Mouse (Mus musculus) regulatory T cell (primary cell): ENCODE results near the gene Enpp4.

Experiments
- in situ Hi-C: fragments of 300-600 bp; cut with MboI, MseI; formaldehyde crosslinking; loops from one replicate; pipeline ENCODE4 v1.15.1; 2025; ENCODE audit warnings: high pct_unique_total_duplicates

The Enpp4 gene

DNA sequence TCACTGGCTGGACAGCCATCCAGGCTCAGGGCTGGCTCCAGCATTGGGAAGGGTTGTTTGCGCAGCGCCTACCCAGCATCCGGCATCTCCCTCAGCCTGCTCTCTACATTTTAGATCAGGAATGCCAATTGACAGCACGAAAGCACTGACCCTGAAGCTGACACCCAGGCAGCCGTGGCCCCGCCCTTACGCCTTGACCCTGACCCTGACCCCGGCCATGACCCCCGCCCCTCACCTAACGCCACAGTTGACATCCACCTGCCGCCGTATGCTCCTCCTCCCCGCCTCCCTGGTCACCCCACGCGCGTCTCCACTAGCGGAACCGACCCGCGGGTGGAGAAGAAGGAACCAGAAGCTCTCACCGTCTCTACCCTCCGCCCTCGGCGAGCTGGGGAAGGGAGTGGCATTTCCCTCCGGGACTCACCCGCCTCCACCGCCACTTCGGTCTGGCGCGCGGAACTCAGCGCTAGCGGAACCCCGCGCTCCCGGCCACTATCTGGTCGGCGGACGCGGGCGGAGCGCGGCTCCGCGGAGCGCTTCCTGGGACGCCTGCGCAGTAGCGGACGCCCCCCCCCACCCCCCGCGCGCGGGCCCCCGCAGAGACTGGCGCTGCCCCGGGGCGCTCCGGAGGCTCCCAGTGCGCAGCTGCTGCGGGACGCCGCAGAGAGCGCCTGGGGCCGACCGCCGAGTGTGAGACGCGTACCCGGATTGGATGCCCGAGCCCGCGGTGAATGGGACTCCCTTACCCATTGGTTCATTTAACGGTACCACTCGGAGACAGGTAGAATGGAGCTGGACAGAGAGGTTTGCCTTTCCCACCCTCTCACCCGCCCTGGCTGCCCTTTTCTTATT is at the start of gene Enpp4:
TSS of gene Enpp4 (minus strand) at position 523 of the 852 bp plus-strand sequence.
- in situ Hi-C loops: no loop called here

DNA sequence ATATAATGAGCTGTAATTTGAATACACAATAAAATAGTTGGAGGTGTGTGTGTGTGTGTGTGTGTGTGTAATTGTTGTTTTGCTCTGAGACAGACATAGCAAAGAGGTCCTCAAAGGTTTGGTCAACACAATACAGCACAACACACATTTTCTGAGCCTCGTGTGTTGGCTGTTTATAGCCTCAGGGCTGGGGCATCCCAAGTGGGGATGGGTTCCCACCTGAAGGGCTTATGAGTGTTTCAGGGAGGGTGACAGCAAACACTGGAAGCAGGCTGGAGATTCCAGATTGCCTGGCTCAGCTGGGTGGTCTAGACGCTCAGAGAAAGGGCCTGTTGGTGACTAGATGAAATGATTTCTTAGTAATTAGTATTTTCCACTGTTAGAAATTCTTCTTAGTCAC is 49.6 kb upstream of the Enpp4 start:
- in situ Hi-C loops: loop anchor here (5.0 to 10.0 kb wide), 2 partner anchors 102 to 250 kb away; no protein-coding TSS in a partner anchor

DNA sequence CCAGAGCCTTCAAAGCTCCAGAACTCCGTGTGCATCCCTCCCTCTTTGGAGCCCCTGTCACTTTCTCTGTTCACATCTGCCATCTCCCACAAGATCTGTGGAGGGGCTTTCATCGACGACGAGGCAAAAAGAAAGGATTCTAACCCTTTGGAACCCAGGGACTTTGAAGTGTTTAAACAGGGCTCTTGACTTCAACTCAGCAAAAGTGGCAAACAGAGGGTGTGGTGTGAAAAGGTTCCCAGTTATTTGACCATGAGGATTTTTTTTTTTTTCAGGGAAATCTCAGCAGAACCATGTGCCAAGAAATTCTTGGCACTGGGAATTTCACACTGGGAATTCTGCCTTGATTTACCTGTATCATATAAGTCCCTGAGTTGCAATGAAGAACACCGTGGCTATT is 48.3 kb upstream of the Enpp4 start:
- in situ Hi-C loops: loop anchor here (10.0 kb wide), 1 partner anchor 251 kb away; no protein-coding TSS in a partner anchor

DNA sequence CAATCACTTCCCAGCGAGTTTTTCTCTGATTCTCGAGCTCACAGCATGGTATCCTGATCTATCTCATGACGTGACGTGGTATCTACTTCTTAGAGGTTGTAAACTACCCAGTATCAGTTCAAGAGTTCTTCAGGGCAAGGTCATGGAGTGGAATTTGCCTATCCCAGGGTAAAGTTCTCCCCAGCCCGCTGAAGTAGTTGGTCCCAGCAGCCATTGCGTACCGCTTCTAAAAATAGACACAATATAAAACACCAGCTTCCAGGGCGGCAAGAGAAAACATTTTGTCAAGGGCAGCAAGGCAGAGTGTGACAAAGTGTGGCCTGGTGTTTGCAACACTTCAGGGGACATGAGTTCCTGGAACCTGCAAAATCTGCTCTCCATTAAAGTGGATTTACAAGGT is 46.3 kb upstream of the Enpp4 start:
- in situ Hi-C loops: loop anchor here (10.0 kb wide), 1 partner anchor 253 kb away; no protein-coding TSS in a partner anchor

DNA sequence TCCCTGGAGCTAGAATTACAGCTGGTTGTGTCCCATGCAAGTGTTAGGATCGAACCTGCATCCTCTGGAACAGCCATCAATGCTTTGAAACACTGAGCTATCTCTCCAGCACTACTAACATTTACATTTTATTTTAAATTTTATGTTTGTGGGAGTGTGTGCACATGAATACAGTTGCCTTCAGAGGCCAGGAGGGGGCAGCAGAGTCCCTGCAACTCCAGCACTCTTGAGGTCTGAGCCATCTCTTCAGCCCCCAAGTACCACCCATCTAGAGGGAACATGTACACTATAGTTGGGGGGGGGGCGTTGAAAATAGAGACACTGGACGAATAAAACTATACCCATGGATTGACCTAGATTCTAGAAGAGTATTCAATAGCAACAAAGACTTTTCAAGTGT is 45.5 kb upstream of the Enpp4 start:
- in situ Hi-C loops: loop anchor here (10.0 kb wide), 1 partner anchor 254 kb away; no protein-coding TSS in a partner anchor

DNA sequence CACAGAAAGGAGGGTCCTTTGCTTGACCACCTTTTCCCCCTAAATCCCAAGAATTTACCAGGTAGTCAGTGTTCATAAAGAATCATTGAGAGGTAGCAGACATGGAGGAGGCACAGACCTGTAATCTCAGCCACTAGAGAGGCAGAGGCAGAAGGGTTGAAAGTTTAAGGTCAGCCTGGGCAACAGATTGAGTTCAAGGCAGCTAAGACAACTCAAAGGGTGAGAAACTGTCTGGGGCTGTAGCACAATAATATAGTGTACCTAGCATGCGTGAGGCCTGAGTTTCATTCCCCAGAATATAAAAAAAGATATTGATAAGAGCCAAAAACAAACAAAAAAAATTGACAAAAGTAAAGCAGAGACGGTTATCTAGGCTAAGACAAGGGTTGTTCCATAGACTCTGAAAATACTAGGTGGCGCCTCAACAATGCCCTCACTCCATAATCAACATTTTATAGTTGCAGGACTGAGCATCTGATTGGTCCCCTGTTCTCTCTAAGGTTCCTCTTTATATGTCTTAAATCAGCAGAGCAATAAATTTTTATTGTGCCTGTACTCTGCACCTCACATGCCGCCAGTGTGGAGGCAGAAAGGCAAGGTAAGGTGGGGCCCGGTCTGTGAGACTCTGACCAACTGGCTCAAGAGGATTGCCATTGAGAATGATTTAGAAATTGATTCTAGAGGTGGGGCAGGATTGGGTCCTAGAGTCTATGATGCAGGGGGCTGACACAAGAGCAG is 42.7 kb upstream of the Enpp4 start:
- in situ Hi-C loops: no loop called here

DNA sequence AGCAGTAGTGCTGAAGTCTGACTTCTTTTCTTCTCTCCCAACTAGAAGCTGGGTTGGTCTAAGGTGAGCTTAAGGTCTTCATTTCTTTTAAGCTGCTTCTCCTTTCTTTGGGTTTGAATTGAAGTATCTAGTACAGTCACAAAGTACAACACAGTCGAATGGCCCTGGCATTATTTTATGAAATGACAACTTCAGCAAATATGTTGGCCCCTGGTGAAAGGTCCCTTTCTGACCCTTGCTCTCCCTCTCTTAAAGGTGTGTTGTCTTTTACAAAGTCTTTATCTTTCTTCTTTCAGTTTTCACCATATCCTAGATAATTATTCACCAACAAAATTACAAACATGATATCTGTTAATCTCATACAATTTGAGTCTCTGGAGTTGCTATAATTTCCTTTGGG is 40.2 kb upstream of the Enpp4 start:
- in situ Hi-C loops: no loop called here

DNA sequence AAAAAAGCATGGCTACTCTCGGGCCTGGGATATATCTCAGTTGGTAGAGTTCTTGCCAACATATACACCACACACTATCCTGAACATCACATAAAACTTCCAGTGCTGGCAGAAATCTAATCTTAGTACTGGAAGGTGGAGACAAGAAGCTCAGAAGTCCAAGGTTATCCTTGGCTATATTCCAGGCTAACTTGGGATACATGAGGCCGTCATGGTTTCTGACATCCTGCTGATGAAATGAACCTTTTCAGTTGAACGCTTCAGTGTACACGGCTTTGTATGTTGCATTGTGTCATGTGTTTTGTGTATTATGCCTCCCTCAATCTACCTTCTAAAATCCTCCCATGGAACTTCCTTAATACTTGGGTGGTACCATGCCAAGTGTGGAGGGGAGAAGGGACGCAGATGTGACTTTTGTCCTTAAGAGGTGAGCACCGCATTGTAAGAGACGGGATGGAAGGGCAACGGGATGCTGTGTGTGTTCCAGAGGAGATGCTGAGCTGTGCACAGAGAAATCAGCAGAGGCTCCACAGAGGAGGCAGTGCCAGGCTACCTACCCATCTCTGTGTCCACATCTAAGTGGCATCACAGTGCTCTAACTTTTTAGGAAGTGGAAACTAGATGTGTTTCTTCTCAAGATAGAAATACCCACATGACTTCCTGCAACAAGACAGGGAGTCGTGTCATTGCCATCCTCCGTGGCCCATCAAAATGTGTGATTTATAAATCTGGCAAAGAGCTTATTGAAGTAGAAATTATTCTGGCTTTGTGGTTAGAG is 31.4 kb upstream of the Enpp4 start:
- in situ Hi-C loops: no loop called here

DNA sequence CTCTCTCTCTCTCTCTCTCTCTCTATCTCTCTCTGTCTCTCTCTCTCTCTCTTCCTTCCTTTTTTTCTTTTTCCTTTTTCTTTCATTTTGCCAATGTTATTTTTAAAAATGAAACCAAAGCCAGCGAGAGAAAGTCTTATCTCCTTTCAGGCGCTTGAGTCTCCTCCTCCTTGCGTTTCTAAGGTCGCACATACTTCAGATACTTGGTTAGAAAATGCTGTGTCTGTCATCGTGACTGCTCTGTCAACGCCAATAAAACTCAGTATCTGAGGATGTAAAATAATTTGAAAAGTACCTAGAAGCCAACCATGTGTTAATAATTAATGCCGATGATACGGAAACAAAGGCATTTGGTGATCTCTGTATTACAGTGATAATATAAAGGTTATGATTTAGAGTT is 30.4 kb upstream of the Enpp4 start:
- in situ Hi-C loops: no loop called here

DNA sequence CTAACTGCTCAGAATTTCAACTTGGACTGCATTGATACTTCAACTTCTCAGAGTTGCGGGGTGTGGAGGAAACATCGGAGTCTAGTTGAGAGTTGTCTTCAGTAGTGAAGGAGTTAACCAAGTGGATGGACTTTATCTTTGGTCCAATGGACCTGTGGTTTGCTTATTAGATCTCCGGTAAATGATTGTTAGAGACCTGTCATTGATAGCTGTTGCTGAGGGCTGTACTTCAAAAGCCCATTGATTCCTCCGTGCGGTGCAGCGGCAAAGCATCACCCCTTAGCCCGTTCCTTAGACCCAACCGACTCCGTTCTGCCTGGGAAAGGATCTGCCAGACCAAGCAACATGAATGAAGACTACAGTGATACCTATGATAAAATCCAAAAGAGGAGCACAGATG is 28.9 kb upstream of the Enpp4 start:
- in situ Hi-C loops: loop anchor here (5.0 kb wide), 1 partner anchor 62 kb away; no protein-coding TSS in a partner anchor

DNA sequence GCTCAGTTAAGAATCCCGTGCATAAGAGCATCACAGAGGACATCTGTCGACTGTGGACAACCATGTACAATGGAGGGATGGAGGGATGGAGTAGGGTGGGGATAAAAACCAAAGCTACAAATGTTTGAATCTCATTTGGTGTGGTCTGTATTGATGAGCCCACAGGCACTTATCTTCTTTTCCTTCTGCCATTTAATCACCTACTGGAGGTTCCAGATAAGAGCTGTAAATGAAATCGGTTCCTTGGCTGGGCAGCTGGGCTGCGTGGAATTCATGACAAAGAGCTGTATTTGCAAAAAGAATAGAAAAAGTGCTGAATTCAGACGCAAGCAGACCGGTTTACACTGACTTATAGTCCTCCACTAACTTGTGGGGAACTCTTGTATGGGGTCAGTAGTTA is 28.5 kb upstream of the Enpp4 start:
- in situ Hi-C loops: loop anchor here (5.0 kb wide), 1 partner anchor 62 kb away; no protein-coding TSS in a partner anchor

DNA sequence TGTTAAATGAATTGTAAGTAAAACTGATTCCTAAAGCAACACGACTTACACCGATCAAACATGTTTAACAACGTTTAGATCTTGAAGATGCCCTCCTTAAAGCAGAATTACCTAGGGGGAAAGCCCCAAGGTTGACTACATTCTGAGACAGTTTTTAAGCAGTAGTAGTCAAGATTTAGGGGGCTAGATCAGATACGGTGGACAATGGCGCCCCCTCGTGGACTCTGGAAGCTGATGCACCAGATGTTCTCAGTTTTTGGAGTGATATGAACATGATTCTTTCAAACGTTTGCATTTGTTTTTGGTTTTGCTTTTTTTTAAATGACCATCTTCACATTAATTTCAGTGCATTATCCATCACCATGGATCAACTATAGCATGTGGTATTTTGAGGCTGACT is 24.8 kb upstream of the Enpp4 start:
- in situ Hi-C loops: loop anchor here (5.0 kb wide), 1 partner anchor 58 kb away; no protein-coding TSS in a partner anchor

DNA sequence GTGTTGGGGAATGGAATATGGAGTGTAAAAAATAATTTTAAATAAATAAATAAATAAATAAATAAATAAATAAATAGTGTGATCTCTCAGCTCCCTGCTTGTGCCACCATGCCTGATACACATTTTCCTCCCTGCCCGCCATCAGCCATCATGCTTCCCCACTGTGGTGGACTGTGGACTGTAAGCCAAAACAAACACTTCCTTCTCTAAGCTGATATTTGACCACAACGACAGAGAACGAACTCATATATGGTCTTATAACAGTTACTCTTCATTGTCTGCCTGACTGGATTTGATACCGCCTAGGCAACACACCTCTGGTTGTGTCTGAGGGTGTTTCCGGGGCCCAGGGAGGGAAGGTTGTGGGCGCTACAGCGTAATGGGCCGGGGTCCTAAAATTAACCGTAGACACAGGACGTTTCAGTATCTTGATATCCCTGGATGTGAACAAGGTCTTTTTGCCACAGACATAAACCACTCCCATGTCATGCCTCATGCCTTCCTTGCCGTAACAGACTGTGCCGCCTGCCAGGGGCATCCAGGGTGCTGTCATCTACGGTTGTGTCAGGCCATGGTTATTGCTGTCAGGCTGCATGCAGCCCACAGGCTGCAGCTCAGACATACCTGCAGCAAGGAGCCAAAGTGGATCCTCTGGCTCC is 23.6 kb upstream of the Enpp4 start:
- in situ Hi-C loops: loop anchor here (5.0 to 10.0 kb wide), 3 partner anchors 247 to 1514 kb away; partner anchors contain the start of gene Opn5

DNA sequence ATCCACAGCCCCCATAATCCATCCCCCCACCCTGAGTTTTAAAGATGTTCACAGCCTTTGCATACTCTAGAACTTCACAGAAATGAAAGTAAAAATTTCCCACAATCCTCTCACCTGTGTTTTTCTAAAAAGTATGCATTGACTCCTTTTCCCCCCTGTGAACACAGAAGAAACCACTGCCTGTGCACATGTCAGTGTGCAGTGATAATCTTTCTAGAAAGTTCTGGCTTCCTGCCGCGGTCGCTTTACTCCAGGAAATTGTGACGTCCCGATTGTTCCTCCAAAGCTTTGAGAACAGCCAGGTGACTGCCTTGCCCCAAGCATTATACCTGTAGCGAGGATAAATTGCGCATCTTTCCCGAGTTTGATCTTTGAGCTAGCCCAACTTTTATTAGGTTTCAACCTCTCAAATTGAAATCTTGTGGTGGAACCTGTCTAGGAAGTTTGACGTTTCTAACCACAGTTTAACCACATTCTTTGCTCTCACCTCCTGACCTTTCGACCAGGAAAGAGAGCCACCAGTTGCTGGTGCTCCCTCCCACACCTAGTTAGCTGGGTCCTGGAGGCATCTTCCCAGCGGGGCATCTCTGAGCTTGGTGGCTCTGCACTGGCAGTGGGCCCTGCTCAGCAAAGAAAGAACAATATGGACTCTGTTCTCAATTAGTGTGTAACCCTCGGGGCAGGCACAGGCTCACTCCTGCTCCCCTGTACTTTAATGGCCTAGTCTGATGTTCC is 15.9 kb upstream of the Enpp4 start:
- in situ Hi-C loops: loop anchor here (10.0 kb wide), 1 partner anchor 1507 kb away; the partner anchor contains the start of gene Opn5

DNA sequence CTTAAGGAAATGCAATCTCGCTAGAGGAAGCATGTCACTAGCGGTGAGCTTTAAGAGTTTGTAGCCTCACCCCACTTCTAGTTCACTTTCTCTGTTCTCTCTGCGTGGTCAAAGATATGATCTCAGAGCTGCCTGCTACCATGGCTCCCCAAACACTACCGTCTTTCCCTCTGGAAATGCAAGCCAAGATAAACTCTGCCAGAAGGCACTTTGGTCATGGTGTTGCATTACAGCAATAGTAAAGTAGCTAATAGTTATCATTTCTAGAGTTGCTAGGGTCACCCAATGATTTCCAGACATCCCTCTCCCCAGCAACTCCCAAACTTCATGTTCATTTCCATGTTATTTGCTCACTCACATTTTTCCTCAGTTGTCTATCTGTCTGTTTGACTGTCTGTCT is 12.6 kb upstream of the Enpp4 start:
- in situ Hi-C loops: no loop called here

DNA sequence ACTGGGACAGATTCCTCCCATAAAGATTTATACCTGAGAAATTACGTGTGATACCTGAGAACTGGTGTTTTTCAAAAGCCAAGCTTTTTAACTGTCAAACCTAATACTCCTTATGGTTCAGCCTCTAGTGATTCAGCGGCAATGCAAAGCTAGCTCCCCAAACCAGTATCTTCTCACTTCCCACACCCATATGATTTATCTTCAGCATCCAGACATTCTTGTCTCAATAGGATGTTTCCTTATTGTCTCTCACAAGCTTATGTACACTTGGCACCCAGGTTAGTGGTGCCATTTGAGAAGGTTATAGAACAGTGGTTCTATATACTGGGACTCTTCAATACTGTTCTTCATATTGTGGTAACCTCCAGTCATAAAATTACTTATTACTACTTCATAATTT is 12.1 kb upstream of the Enpp4 start:
- in situ Hi-C loops: no loop called here

DNA sequence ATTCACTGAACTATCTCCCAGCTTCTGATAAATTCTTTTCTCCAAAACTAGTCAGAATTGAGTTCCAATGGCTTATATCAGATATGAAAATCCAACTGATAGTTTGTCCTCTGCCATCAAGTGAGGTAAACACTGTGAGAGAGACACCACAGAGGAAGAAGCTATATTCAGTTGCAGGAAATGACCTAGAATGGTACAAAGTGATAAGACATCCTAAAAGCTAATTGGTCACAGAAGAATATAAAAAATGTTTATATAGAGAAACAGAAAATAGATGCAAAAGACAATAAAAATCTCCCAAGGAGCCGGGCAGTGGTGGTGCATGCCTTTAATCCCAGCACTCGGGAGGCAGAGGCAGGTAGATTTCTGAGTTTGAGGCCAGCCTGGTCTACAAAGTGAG is 11.0 kb upstream of the Enpp4 start:
- in situ Hi-C loops: no loop called here

DNA sequence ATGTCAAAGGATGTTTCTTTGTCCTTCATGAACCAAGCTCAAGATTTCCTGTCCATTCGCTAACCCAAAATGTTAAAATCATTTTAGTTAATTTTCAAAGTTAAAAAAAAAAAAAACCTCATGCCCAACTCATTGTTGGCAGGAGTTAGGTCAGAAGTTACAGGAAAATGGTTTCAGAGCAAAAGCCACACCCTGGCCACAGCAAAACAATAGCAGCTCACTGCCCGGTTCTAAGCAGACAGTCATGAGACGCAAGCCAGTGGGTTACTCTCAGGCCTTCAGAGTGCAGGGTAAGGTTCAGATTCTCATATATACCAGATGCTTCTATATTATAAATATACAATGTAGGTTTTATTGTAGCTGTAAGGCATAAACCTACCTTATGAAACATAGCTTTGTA is 2.7 kb upstream of the Enpp4 start:
- in situ Hi-C loops: no loop called here

DNA sequence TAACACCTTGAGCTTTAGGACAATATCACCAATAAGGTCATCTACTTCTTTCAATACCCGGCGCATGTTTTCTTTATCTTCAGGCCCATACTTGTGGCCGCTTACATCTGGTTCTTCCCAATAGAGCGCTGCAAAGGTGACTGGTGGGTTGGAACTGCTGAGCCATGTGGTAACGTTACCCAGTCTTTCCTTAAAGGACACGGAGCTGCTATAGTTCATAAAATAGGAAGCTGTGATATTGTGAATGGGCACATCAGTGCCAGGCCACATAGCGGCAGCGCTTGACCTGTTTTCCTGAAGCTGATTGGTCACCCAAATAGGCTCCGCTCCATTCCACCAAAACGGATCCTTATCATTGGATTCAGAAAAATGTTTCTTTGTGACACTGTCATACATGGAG is 3.6 kb downstream of the Enpp4 start:
- in situ Hi-C loops: no loop called here

DNA sequence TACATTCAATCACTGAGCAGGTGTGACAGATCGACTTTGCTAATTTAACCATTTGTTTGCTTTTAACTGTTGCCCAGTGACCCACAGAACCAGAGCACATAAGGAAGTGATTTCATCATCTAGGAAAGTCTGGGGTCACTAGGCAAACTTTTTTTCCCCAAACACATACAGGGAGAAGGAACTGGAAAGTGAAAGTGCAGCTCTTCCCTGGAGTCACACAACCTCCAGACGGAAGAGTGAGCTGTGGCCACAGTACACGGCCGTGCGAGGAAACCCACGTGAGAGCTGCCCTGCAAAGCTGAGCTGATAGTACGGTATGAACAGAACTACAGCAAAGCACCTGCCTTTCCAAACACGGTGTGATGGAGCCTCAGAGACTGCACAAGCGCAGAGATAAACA is 4.7 kb downstream of the Enpp4 start:
- in situ Hi-C loops: no loop called here
